Mouse (Mus musculus) stomach, postnatal 0 days (tissue): ENCODE data around the gene Dst. TPM values are rescaled to one million over a fixed set of nuclear protein-coding genes. Genes with fewer than 3 reads are reported as not detected.

Experiments
- ATAC-seq: fragments of 200-750 bp; cut with Nextera tagmentation; 2 replicates; pipeline ENCODE4 v1.8.0; 2017; ENCODE audit not compliant: low FRiP score, low TSS enrichment
- DNase-seq: peaks from one replicate; pipeline ENCODE4 v3.0.0-alpha.2; 2016; ENCODE audit warnings: low spot score
- H3K27ac ChIP-seq: fragments of 300-500 bp; sonication (generic); replicated peaks from 2 replicates; pipeline ENCODE4 v1.5.1; 2014; ENCODE audit warnings: mild to moderate bottlenecking, control low read depth
- H3K27me3 ChIP-seq: fragments of 300-500 bp; sonication (generic); 2 replicates; pipeline ENCODE4 v1.6.1; 2014; ENCODE audit warnings: low read length; ENCODE audit not compliant: control insufficient read depth, insufficient read depth
- H3K36me3 ChIP-seq: fragments of 300-500 bp; sonication (generic); 2 replicates; pipeline ENCODE4 v1.6.1; 2014; ENCODE audit warnings: low read length, mixed read lengths; ENCODE audit not compliant: control insufficient read depth, insufficient read depth
- H3K4me1 ChIP-seq: fragments of 300-500 bp; sonication (generic); replicated peaks from 2 replicates; pipeline ENCODE4 v1.6.1; 2014; ENCODE audit warnings: antibody characterized with exemption; ENCODE audit not compliant: control insufficient read depth, insufficient read depth
- H3K4me2 ChIP-seq: fragments of 300-500 bp; sonication (generic); replicated peaks from 2 replicates; pipeline ENCODE4 v1.6.1; 2014; ENCODE audit warnings: low read depth, mild to moderate bottlenecking, control low read depth, moderate library complexity
- H3K4me3 ChIP-seq: fragments of 300-500 bp; sonication (generic); 2 replicates; pipeline ENCODE4 v1.5.1; 2014; ENCODE audit warnings: low read depth, low read length, control low read depth
- H3K9ac ChIP-seq: fragments of 300-500 bp; sonication (generic); 2 replicates; pipeline ENCODE4 v1.6.1; 2014; ENCODE audit warnings: mild to moderate bottlenecking, low read length, control low read depth, mixed read lengths
- H3K9me3 ChIP-seq: fragments of 300-500 bp; sonication (generic); 2 replicates; pipeline ENCODE4 v1.6.1; 2016; ENCODE audit warnings: low read length; ENCODE audit not compliant: control insufficient read depth
- CTCF ChIP-seq: IDR thresholded peaks from 2 replicates; pipeline ENCODE4 v1.5.1; 2016; ENCODE audit warnings: antibody characterized with exemption, low read depth, mild to moderate bottlenecking, moderate library complexity
- EP300 ChIP-seq: optimal IDR thresholded peaks from 2 replicates; pipeline ENCODE3; 2016; ENCODE audit warnings: antibody characterized with exemption
- WGBS: fragments of 180-500 bp; shearing (Covaris S2); extraction: QIAGEN DNeasy Blood & Tissue Kit; methylation state at CpG from one replicate; pipeline ENCODE4 v1.1.7; 2014; 5-methylcytosine and 5-hydroxymethylcytosine counted together
- polyA plus RNA-seq: library from polyadenylated mRNA; unstranded; fragments of >200 nt; fragmentation: Nextera tagmentation; extraction: Ambion mirVana; gene quantifications from 2 replicates; pipeline ENCODE4 v1.2.1, GENCODE M21; 2015

The Dst gene
- polyA plus RNA-seq, 1 experiment from 2014 or later: 16.4 TPM

DNA sequence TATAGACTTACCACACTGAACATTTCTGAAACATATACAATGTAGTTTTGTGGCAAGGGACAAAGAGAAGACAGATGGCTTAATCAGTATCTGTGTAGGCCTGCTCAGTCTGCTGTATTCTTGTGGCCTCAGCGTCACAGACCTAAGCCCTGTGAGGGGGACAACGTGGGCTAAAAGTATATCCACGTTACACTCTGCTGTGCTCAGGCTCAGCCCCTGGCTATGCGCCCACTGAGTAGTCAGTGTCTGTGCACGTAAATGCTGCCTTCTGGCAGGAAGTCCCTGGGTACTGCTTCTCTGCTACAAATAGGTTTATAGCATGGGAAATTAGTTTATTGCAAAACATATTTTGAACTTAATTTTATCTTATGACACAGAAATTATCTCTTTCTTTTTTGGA lies 186.3 kb downstream of the Dst start:
- Histone ChIP-seq H3K27ac (no peak overlapping the region), H3K9ac (no peak overlapping the region), H3K36me3 (no peaks in the 10 kb centered on the region), H3K4me3 (no peak overlapping the region), H3K4me1 (no peaks in the 10 kb centered on the region), H3K4me2 (no peak overlapping the region), H3K27me3 (no peaks in the 10 kb centered on the region), H3K9me3 (no peaks in the 10 kb centered on the region)
- 48% methylated on average over 5 of the region's 5 CpGs for WGBS
- no peak for DNase-seq
- TF ChIP-seq EP300 (no peak), CTCF (no peak)
- no peak for ATAC-seq

DNA sequence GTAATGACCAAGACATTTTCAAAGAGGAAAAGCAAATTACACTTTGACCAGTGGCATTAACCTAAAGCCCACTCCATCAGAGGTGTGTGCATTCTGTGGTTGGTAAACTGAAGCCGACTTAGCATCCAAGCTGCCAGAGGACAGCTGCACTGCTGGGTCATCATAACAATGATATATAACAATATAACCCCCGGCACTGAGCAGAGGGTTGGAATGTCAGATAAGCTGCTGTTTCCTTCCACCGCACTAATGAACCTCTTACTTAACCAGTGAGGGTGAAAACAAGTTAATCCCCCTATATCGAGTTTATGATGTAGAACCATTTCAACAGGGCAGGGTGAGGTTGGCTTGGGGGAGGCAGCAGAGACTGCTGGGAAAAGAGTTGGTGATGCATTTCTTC lies 187.1 kb downstream of the Dst start:
- no peaks in the 10 kb centered on the region for H3K27me3 ChIP-seq
- no peak overlapping the region for H3K9ac ChIP-seq
- no peak for DNase-seq
- no peaks in the 10 kb centered on the region for H3K9me3 ChIP-seq
- no peak for ATAC-seq
- WGBS: 23% methylated on average over 4 of the region's 4 CpGs
- TF ChIP-seq EP300 (no peak), CTCF (no peak)
- no peak overlapping the region for H3K4me2 ChIP-seq
- no peak overlapping the region for H3K4me3 ChIP-seq
- H3K27ac ChIP-seq: no peak overlapping the region
- no peaks in the 10 kb centered on the region for H3K4me1 ChIP-seq
- no peaks in the 10 kb centered on the region for H3K36me3 ChIP-seq

DNA sequence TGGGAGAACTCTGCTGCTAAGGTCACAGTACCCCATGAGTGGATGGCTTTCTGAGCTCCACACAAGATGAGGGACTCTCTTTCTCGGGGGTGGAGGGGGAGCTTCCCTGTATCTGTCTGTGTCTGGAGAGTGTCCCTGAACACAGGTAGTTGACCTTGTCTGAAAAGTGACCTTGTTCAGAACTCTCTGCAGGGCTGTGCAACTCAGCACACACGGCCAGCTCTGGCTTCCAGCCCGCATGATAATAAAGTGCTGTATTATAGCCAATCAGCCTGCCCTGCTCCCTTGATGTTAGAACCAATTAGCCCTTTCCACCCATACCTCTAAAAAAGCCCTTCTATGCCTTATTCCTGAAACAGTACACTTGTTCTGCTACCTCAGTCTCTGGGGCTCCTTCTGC lies 188.9 kb downstream of the Dst start:
- Histone ChIP-seq H3K9me3 (no peaks in the 10 kb centered on the region), H3K4me3 (no peak overlapping the region), H3K36me3 (no peaks in the 10 kb centered on the region), H3K27ac (no peak overlapping the region), H3K4me2 (no peak overlapping the region), H3K9ac (no peak overlapping the region), H3K27me3 (no peaks in the 10 kb centered on the region), H3K4me1 (no peaks in the 10 kb centered on the region)
- whole genome bisulfite sequencing: 73% methylated on average over 3 of the region's 3 CpGs
- TF ChIP-seq CTCF (no peak), EP300 (no peak)
- DNase-seq (no peak), ATAC-seq (no peak; the same call in 1 of the 2 replicates)

DNA sequence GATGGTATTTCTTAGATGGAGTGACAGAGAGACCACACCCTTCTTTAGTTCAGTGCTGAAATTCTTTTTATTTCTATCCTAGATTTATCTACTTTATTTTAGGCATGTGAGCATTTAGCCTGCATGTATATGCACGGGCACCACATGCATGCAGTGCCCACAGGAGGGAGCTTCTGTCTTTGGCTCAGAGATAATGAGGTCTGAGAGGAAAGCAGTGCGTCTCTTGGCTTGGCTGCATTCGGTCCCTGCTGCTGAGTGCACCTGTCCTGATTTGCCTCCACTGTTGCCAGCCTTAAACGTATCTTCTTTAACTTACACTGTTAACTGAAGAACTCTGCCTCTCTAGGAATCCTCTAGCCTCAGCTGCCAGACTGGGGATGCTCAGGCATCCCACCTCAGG lies 189.6 kb downstream of the Dst start:
- no peak for DNase-seq
- Histone ChIP-seq H3K4me3 (no peak overlapping the region), H3K4me1 (no peaks in the 10 kb centered on the region), H3K9me3 (no peaks in the 10 kb centered on the region), H3K27ac (no peak overlapping the region), H3K36me3 (no peaks in the 10 kb centered on the region), H3K9ac (no peak overlapping the region), H3K4me2 (no peak overlapping the region), H3K27me3 (no peaks in the 10 kb centered on the region)
- no peak for ATAC-seq
- TF ChIP-seq EP300 (no peak), CTCF (peak; percentile 50; the same call in 1 of the 2 replicates)
- WGBS: 63% methylated on average over 4 of the region's 4 CpGs

DNA sequence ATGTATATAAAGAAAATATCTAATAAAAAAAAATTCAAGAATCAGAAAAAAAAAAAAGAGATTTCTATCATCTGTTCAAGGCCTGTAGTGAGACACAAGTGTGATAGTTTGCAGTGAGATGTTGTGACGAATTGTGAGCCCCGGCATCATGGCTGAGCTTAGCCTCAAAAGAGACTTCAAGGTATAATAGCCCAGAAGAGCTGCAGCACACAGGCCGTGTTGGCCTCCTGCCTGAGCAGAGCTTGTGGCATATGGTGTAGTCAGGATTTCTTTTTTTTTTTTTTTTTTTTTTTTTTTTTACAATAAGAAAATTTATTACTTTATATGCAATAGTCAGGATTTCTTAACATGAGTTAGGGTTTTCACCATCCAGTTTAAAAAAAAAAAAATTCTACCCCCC lies 191.4 kb downstream of the Dst start:
- no peak for DNase-seq
- H3K9ac ChIP-seq: no peak overlapping the region
- no peaks in the 10 kb centered on the region for H3K4me1 ChIP-seq
- no peaks in the 10 kb centered on the region for H3K27me3 ChIP-seq
- H3K27ac ChIP-seq: no peak overlapping the region
- H3K4me2 ChIP-seq: no peak overlapping the region
- no peak overlapping the region for H3K4me3 ChIP-seq
- ATAC-seq: no peak
- H3K36me3 ChIP-seq: no peaks in the 10 kb centered on the region
- WGBS: 75% methylated on average over 3 of the region's 3 CpGs
- no peaks in the 10 kb centered on the region for H3K9me3 ChIP-seq
- TF ChIP-seq CTCF: no peak
- TF ChIP-seq EP300: no peak

DNA sequence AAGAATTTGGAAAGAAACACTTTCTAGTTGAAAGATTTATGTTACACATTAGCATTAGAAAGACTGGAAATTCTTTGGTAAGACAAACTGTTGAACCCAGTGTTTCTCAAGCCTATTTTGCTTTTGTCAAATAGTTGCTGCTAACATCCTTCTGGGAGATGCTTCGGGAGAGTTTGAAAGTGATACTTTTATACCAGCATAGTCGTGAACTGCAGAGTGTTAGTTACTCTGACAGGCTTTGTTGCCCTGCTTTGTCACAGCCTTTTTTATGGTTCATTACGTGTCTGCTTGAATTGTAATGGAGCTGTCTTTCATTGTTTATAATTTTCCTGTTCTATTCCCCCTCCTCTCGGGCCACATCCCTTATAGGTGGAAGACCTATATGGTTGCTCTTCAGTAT lies 192.4 kb downstream of the Dst start:
- DNase-seq (no peak), ATAC-seq (no peak)
- no peaks in the 10 kb centered on the region for H3K4me1 ChIP-seq
- no peak overlapping the region for H3K27ac ChIP-seq
- no peak overlapping the region for H3K4me2 ChIP-seq
- H3K9ac ChIP-seq: no peak overlapping the region
- no peaks in the 10 kb centered on the region for H3K27me3 ChIP-seq
- WGBS: 63% methylated on average over 4 of the region's 4 CpGs
- TF ChIP-seq CTCF (no peak), EP300 (no peak)
- no peaks in the 10 kb centered on the region for H3K36me3 ChIP-seq
- no peak overlapping the region for H3K4me3 ChIP-seq
- H3K9me3 ChIP-seq: no peaks in the 10 kb centered on the region
